Mouse (Mus musculus): ENCODE results near the gene Ccser1. TPM values are rescaled to one million over a fixed set of nuclear protein-coding genes. Genes with fewer than 3 reads are reported as not detected.

Ccser1 gene
- polyA plus RNA-seq, 1 experiment from 2014 or later: 10.3 TPM

GRCm38 (mm10) chr6:61567551-61567950 lies 387.4 kb downstream of the Ccser1 start:
- Histone ChIP-seq H3K9me3 (replicated peaks) (no peaks in the 10 kb centered on the region), H3K4me1 (no peaks in the 10 kb centered on the region), H3K4me3 (no peak overlapping the region), H3K27ac (no peak overlapping the region), H3K27me3 (ENCODE audit: low read depth, poor library complexity, severe bottlenecking) (no peaks in the 10 kb centered on the region), H3K36me3 (no peaks in the 10 kb centered on the region)
- no peak for DNase-seq (ENCODE audit: low spot score)
- 77% methylated on average over 2 of the region's 2 CpGs for WGBS

GRCm38 (mm10) chr6:61567967-61568366 lies 387.8 kb downstream of the Ccser1 start:
- WGBS: 91% methylated on average over 8 of the region's 8 CpGs
- no peak overlapping the region for H3K27ac ChIP-seq
- DNase-seq (ENCODE audit: low spot score): no peak
- no peaks in the 10 kb centered on the region for H3K4me1 ChIP-seq
- H3K4me3 ChIP-seq: no peak overlapping the region
- H3K9me3 ChIP-seq (replicated peaks): no peaks in the 10 kb centered on the region
- no peaks in the 10 kb centered on the region for H3K36me3 ChIP-seq
- H3K27me3 ChIP-seq (ENCODE audit: low read depth, poor library complexity, severe bottlenecking): no peaks in the 10 kb centered on the region

GRCm38 (mm10) chr6:61581696-61582095 lies 401.6 kb downstream of the Ccser1 start:
- no peak for DNase-seq (ENCODE audit: low spot score)
- Histone ChIP-seq H3K4me3 (no peak overlapping the region), H3K27ac (no peak overlapping the region), H3K9me3 (replicated peaks) (no peaks in the 10 kb centered on the region), H3K4me1 (no peaks in the 10 kb centered on the region), H3K36me3 (no peaks in the 10 kb centered on the region), H3K27me3 (ENCODE audit: low read depth, poor library complexity, severe bottlenecking) (no peaks in the 10 kb centered on the region)

GRCm38 (mm10) chr6:61588999-61589398 lies 408.9 kb downstream of the Ccser1 start:
- Histone ChIP-seq H3K9me3 (replicated peaks) (no peaks in the 10 kb centered on the region), H3K4me3 (no peak overlapping the region), H3K27ac (no peak overlapping the region), H3K36me3 (no peaks in the 10 kb centered on the region), H3K4me1 (no peaks in the 10 kb centered on the region), H3K27me3 (ENCODE audit: low read depth, poor library complexity, severe bottlenecking) (no peaks in the 10 kb centered on the region)
- WGBS: 93% methylated on average over 2 of the region's 2 CpGs
- DNase-seq (ENCODE audit: low spot score): no peak

- Histone ChIP-seq H3K4me1 (no peaks in the 10 kb centered on the region), H3K36me3 (no peaks in the 10 kb centered on the region), H3K9me3 (replicated peaks) (no peaks in the 10 kb centered on the region), H3K27ac (no peak overlapping the region), H3K4me3 (no peak overlapping the region), H3K27me3 (ENCODE audit: low read depth, poor library complexity, severe bottlenecking) (no peaks in the 10 kb centered on the region)
- DNase-seq (ENCODE audit: low spot score): no peak
- 92% methylated on average over 5 of the region's 5 CpGs for WGBS
Observed at GRCm38 (mm10) chr6:61601911-61602310, 421.8 kb downstream of the Ccser1 start.

- Histone ChIP-seq H3K27ac (no peak overlapping the region), H3K36me3 (no peaks in the 10 kb centered on the region), H3K27me3 (ENCODE audit: low read depth, poor library complexity, severe bottlenecking) (no peaks in the 10 kb centered on the region), H3K4me3 (no peak overlapping the region), H3K9me3 (replicated peaks) (no peaks in the 10 kb centered on the region), H3K4me1 (no peaks in the 10 kb centered on the region)
- 85% methylated on average over 4 of the region's 4 CpGs for WGBS
- DNase-seq (ENCODE audit: low spot score): no peak
Observed at GRCm38 (mm10) chr6:61614920-61615319, 434.8 kb downstream of the Ccser1 start.

GRCm38 (mm10) chr6:61621707-61622106 lies 441.6 kb downstream of the Ccser1 start:
- Histone ChIP-seq H3K4me3 (no peak overlapping the region), H3K36me3 (no peaks in the 10 kb centered on the region), H3K27me3 (ENCODE audit: low read depth, poor library complexity, severe bottlenecking) (no peaks in the 10 kb centered on the region), H3K9me3 (replicated peaks) (no peaks in the 10 kb centered on the region), H3K4me1 (no peaks in the 10 kb centered on the region), H3K27ac (no peak overlapping the region)
- 92% methylated on average over 3 of the region's 3 CpGs for WGBS
- no peak for DNase-seq (ENCODE audit: low spot score)

GRCm38 (mm10) chr6:61661414-61661813 lies 481.3 kb downstream of the Ccser1 start:
- H3K36me3 ChIP-seq: no peaks in the 10 kb centered on the region
- H3K27me3 ChIP-seq (ENCODE audit: low read depth, poor library complexity, severe bottlenecking): no peaks in the 10 kb centered on the region
- H3K9me3 ChIP-seq (replicated peaks): no peaks in the 10 kb centered on the region
- H3K4me3 ChIP-seq: no peak overlapping the region
- H3K27ac ChIP-seq: no peak overlapping the region
- no peaks in the 10 kb centered on the region for H3K4me1 ChIP-seq
- no peak for DNase-seq (ENCODE audit: low spot score)

GRCm38 (mm10) chr6:61664572-61664971 lies 484.4 kb downstream of the Ccser1 start:
- Histone ChIP-seq H3K27ac (no peak overlapping the region), H3K27me3 (ENCODE audit: low read depth, poor library complexity, severe bottlenecking) (no peaks in the 10 kb centered on the region), H3K4me3 (no peak overlapping the region), H3K9me3 (replicated peaks) (no peaks in the 10 kb centered on the region), H3K4me1 (peaks cover 2% of the 10 kb centered on the region; the same call in 1 of the 2 replicates), H3K36me3 (no peaks in the 10 kb centered on the region)
- 82% methylated on average over 1 of the region's 1 CpGs for WGBS
- DNase-seq (ENCODE audit: low spot score): no peak

- 33% methylated on average over 2 of the region's 2 CpGs for WGBS
- DNase-seq (ENCODE audit: low spot score): no peak
- H3K4me3 ChIP-seq: no peak overlapping the region
- no peaks in the 10 kb centered on the region for H3K4me1 ChIP-seq
- no peaks in the 10 kb centered on the region for H3K9me3 ChIP-seq (replicated peaks)
- H3K36me3 ChIP-seq: no peaks in the 10 kb centered on the region
- no peaks in the 10 kb centered on the region for H3K27me3 ChIP-seq (ENCODE audit: low read depth, poor library complexity, severe bottlenecking)
- no peak overlapping the region for H3K27ac ChIP-seq
Observed at GRCm38 (mm10) chr6:61687002-61687401, 506.9 kb downstream of the Ccser1 start.

GRCm38 (mm10) chr6:61703003-61703402 lies 522.9 kb downstream of the Ccser1 start:
- Histone ChIP-seq H3K4me1 (no peaks in the 10 kb centered on the region), H3K27me3 (ENCODE audit: low read depth, poor library complexity, severe bottlenecking) (no peaks in the 10 kb centered on the region), H3K27ac (no peak overlapping the region), H3K36me3 (no peaks in the 10 kb centered on the region), H3K4me3 (no peak overlapping the region), H3K9me3 (replicated peaks) (no peaks in the 10 kb centered on the region)
- DNase-seq (ENCODE audit: low spot score): no peak
- 89% methylated on average over 7 of the region's 7 CpGs for WGBS

GRCm38 (mm10) chr6:61721220-61721619 lies 541.1 kb downstream of the Ccser1 start:
- Histone ChIP-seq H3K36me3 (no peaks in the 10 kb centered on the region), H3K9me3 (replicated peaks) (no peaks in the 10 kb centered on the region), H3K4me3 (no peak overlapping the region), H3K27ac (no peak overlapping the region), H3K4me1 (no peaks in the 10 kb centered on the region), H3K27me3 (ENCODE audit: low read depth, poor library complexity, severe bottlenecking) (no peaks in the 10 kb centered on the region)
- 82% methylated on average over 1 of the region's 1 CpGs for WGBS
- no peak for DNase-seq (ENCODE audit: low spot score)

- DNase-seq (ENCODE audit: low spot score): no peak
- Histone ChIP-seq H3K4me1 (no peaks in the 10 kb centered on the region), H3K9me3 (replicated peaks) (no peaks in the 10 kb centered on the region), H3K27me3 (ENCODE audit: low read depth, poor library complexity, severe bottlenecking) (no peaks in the 10 kb centered on the region), H3K27ac (no peak overlapping the region), H3K36me3 (no peaks in the 10 kb centered on the region), H3K4me3 (no peak overlapping the region)
- WGBS: 79% methylated on average over 1 of the region's 1 CpGs
Observed at GRCm38 (mm10) chr6:61729065-61729464, 548.9 kb downstream of the Ccser1 start.

GRCm38 (mm10) chr6:61730088-61730880 lies 550.2 kb downstream of the Ccser1 start:
- Histone ChIP-seq H3K27ac (no peak overlapping the region), H3K4me1 (no peaks in the 10 kb centered on the region), H3K27me3 (ENCODE audit: low read depth, poor library complexity, severe bottlenecking) (no peaks in the 10 kb centered on the region), H3K9me3 (replicated peaks) (no peaks in the 10 kb centered on the region), H3K4me3 (no peak overlapping the region), H3K36me3 (no peaks in the 10 kb centered on the region)
- no peak for DNase-seq (ENCODE audit: low spot score)
- WGBS: 85% methylated on average over 5 of the region's 5 CpGs

Data from limb, embryonic 10.5 days (tissue).